Mouse (Mus musculus): Measurements from ENCODE around the gene Hist1h2bj. TPM values are rescaled to one million over a fixed set of nuclear protein-coding genes. Genes with fewer than 3 reads are reported as not detected.

Hist1h2bj gene
- total RNA-seq (2021), result 118 and 165 TPM in 2 replicates
- long read RNA-seq, experiment 1, partial matches to known transcripts, result 0 of 3 reads
- long read RNA-seq, experiment 1, other reads (novel, unspliced or antisense), result 3 of 3 reads
- long read RNA-seq, experiment 2, partial matches to known transcripts, result 0 of 1 reads
- long read RNA-seq, experiment 2, other reads (novel, unspliced or antisense), result 0 of 1 reads

- DNase-seq, result peak; percentile 85
Observed at GRCm38 (mm10) chr13:22042568-22043502, at the start of gene Hist1h2bj, which contains the start of gene Hist1h2ag. Gene Hist1h2bj, plus strand, starts transcription at chr13:22043214. Gene Hist1h2ag, minus strand, starts transcription at chr13:22042944.

GRCm38 (mm10) chr13:21993957-21994738 lies 48.9 kb upstream of the Hist1h2bj start:
- DNase-seq, result peak; percentile 37

GRCm38 (mm10) chr13:21994896-21995295 lies 48.1 kb upstream of the Hist1h2bj start:
- no peak for DNase-seq

- peak; percentile 49 for DNase-seq
Observed at GRCm38 (mm10) chr13:21995331-21995914, 47.6 kb upstream of the Hist1h2bj start.

GRCm38 (mm10) chr13:21996101-21996839 lies 46.7 kb upstream of the Hist1h2bj start:
- DNase-seq, result no peak

- DNase-seq, result no peak
Observed at GRCm38 (mm10) chr13:21996840-21997185, 46.2 kb upstream of the Hist1h2bj start.

- no peak for DNase-seq
Observed at GRCm38 (mm10) chr13:21997201-21997820, 45.7 kb upstream of the Hist1h2bj start.

- DNase-seq, result no peak
Observed at GRCm38 (mm10) chr13:21997821-21998220, 45.2 kb upstream of the Hist1h2bj start.

GRCm38 (mm10) chr13:21998412-21998811 lies 44.6 kb upstream of the Hist1h2bj start:
- DNase-seq, result no peak

- no peak for DNase-seq
Observed at GRCm38 (mm10) chr13:21999147-21999546, 43.9 kb upstream of the Hist1h2bj start.

GRCm38 (mm10) chr13:22001346-22001745 lies 41.7 kb upstream of the Hist1h2bj start:
- no peak for DNase-seq

GRCm38 (mm10) chr13:22001823-22002222 lies 41.2 kb upstream of the Hist1h2bj start:
- no peak for DNase-seq

GRCm38 (mm10) chr13:22005605-22006333 lies 37.2 kb upstream of the Hist1h2bj start:
- DNase-seq, result peak; percentile 48

GRCm38 (mm10) chr13:22006334-22007120 lies 36.5 kb upstream of the Hist1h2bj start:
- DNase-seq, result peak; percentile 64

GRCm38 (mm10) chr13:22007121-22007510 lies 35.9 kb upstream of the Hist1h2bj start:
- DNase-seq, result no peak

GRCm38 (mm10) chr13:22007872-22008271 lies 35.1 kb upstream of the Hist1h2bj start:
- no peak for DNase-seq

- DNase-seq, result no peak
Observed at GRCm38 (mm10) chr13:22008707-22009106, 34.3 kb upstream of the Hist1h2bj start.

- DNase-seq, result no peak
Observed at GRCm38 (mm10) chr13:22009642-22010041, 33.4 kb upstream of the Hist1h2bj start, which contains the start of gene Prss16. Gene Prss16, minus strand, starts transcription at chr13:22009742.

GRCm38 (mm10) chr13:22013716-22014115 lies 29.3 kb upstream of the Hist1h2bj start:
- DNase-seq, result no peak
